10 mouse cellular contexts compared by ENCODE assay signal in the genomic region with DNA sequence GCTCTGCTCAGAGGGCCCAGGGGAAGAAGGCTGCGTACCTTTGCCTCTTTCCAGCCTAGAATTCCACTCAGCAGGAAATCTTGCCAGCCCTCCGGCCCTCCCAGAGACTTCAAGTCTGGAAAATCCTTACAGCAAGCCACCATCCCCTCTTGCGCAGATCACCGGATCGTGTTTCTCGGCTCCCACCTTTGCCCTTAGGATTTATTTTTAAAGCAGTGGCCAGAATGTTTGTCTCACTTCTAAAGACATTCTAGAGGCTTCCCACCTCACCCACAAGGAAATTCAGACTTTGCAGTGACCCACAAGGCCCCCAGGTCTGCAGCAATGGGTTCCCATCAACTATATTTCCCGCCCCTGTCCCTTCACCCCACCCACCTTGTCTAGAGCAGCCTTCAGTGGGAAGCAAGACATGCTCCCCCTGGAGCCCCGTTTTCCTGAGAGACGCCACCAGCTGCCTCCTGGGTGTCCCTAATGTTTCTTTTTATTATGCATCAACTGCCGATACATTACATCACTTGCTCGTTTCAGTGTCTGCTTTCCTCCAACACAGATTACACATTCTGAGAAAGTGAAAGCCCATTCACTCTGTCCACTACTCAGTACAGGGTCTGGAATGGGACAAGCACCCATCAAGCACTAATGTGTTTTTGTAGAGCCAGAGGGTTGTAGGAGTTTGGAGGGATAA.
DNase-seq lines count a peak whose midpoint lies in the region; ATAC-seq and TF ChIP-seq lines count a peak whose summit lies in the region.
"Had no signal": no experiment of that assay in that cellular context is flagged by ENCODE, and none has a peak within 500 bp of the region (broad histone marks: within the 10 kb centered on the region; RNA-seq: fewer than 3 reads in every experiment).

No protein-coding gene starts in this region.

- no peak overlapping the region; the same call in 1 of the 2 replicates for H3K4me3 ChIP-seq in kidney, embryonic 14.5 days (ENCODE audit: low read length)
- no peak overlapping the region for H3K4me3 ChIP-seq in embryonic facial prominence, embryonic 12.5 days
- H3K4me3 ChIP-seq in hindbrain, postnatal 0 days (ENCODE audit: low read length) = no peak overlapping the region
- no peak overlapping the region for H3K4me3 ChIP-seq in neural tube, embryonic 13.5 days

- TF ChIP-seq CTCF in hindbrain, postnatal 0 days (IDR thresholded peaks at IDR 0.05; ENCODE audit: low read depth) = no peak

- H3K36me3 ChIP-seq in kidney, embryonic 14.5 days (ENCODE audit: control insufficient read depth, insufficient read depth, low read length) = no peaks in the 10 kb centered on the region
- H3K36me3 ChIP-seq in embryonic facial prominence, embryonic 12.5 days = no peaks in the 10 kb centered on the region
- no peaks in the 10 kb centered on the region for H3K36me3 ChIP-seq in hindbrain, postnatal 0 days (ENCODE audit: insufficient read depth, low read length)
- H3K36me3 ChIP-seq in neural tube, embryonic 13.5 days = no peaks in the 10 kb centered on the region

- H3K9ac ChIP-seq in kidney, embryonic 14.5 days (ENCODE audit: low read depth, low read length) = peak overlapping the region; percentile 2; the same call in 1 of the 2 replicates
- H3K9ac ChIP-seq in embryonic facial prominence, embryonic 12.5 days = no peak overlapping the region
- H3K9ac ChIP-seq in hindbrain, postnatal 0 days (replicated peaks; ENCODE audit: low read length) = 0 out of 2 replicates have a peak overlapping the region, but pooled peaks have one; percentile 28
- 0 out of 2 replicates have a peak overlapping the region, but pooled peaks have one; percentile 17 for H3K9ac ChIP-seq in neural tube, embryonic 13.5 days

- no peaks in the 10 kb centered on the region for H3K27me3 ChIP-seq in kidney, embryonic 14.5 days (ENCODE audit: control insufficient read depth, insufficient read depth, low read length)
- no peaks in the 10 kb centered on the region for H3K27me3 ChIP-seq in embryonic facial prominence, embryonic 12.5 days
- no peaks in the 10 kb centered on the region for H3K27me3 ChIP-seq in hindbrain, postnatal 0 days (ENCODE audit: insufficient read depth, low read length)
- H3K27me3 ChIP-seq in neural tube, embryonic 13.5 days = no peaks in the 10 kb centered on the region
- H3K27me3 ChIP-seq: CH12.LX had no signal

- H3K4me2 ChIP-seq in kidney, embryonic 14.5 days (replicated peaks; ENCODE audit: low read depth, low read length) = peak overlapping the region; percentile 5; the same call in 1 of the 2 replicates
- peak overlapping the region; percentile 5; the same call in 1 of the 2 replicates for H3K4me2 ChIP-seq in embryonic facial prominence, embryonic 12.5 days (replicated peaks)
- H3K4me2 ChIP-seq in hindbrain, postnatal 0 days (ENCODE audit: low read depth, low read length) = peak overlapping the region; percentile 37
- H3K4me2 ChIP-seq in neural tube, embryonic 13.5 days = peak overlapping the region; percentile 32

- no peak for DNase-seq in kidney, adult 18-20 months
- no peak for DNase-seq in hindbrain, postnatal 0 days (ENCODE audit: low spot score)
- DNase-seq in cerebellum, adult 8-10 months = no peak
- no peak for DNase-seq in natural killer cell, adult 2 months (ENCODE audit: low spot score in 2 of 2)
- DNase-seq: cerebellum, adult 11-12 months had no signal

- H3K9me3 ChIP-seq in kidney, embryonic 14.5 days (ENCODE audit: control insufficient read depth, low read length) = no peaks in the 10 kb centered on the region
- no peaks in the 10 kb centered on the region for H3K9me3 ChIP-seq in embryonic facial prominence, embryonic 12.5 days
- H3K9me3 ChIP-seq in hindbrain, postnatal 0 days (ENCODE audit: low read length) = no peaks in the 10 kb centered on the region
- no peaks in the 10 kb centered on the region for H3K9me3 ChIP-seq in neural tube, embryonic 13.5 days

- no peak for ATAC-seq in kidney, embryonic 14.5 days (ENCODE audit: low FRiP score, low TSS enrichment)
- no peak for ATAC-seq in embryonic facial prominence, embryonic 12.5 days (ENCODE audit: insufficient number of reproducible peaks, insufficient read depth, low FRiP score, low TSS enrichment)
- no peak for ATAC-seq in hindbrain, postnatal 0 days
- 0 out of 2 replicates have a peak, but pooled peaks have one; percentile 43 for ATAC-seq in neural tube, embryonic 13.5 days (ENCODE audit: low read depth)
- ATAC-seq in CD4-positive, CD25-positive, alpha-beta regulatory T cell, adult 4 months = no peak

- 12% methylated on average over 11 of the region's 11 CpGs for WGBS in kidney, embryonic 14.5 days
- 9% methylated on average over 11 of the region's 11 CpGs for WGBS in embryonic facial prominence, embryonic 12.5 days
- WGBS in hindbrain, postnatal 0 days = 25% methylated on average over 11 of the region's 11 CpGs
- WGBS in neural tube, embryonic 13.5 days = 15% methylated on average over 11 of the region's 11 CpGs

- H3K4me1 ChIP-seq in kidney, embryonic 14.5 days (ENCODE audit: control insufficient read depth, insufficient read depth, low read length) = peaks cover 24% of the 10 kb centered on the region
- H3K4me1 ChIP-seq in embryonic facial prominence, embryonic 12.5 days = peaks cover 29% of the 10 kb centered on the region
- no peaks in the 10 kb centered on the region for H3K4me1 ChIP-seq in hindbrain, postnatal 0 days (ENCODE audit: insufficient read depth, low read length)
- peaks cover 23% of the 10 kb centered on the region for H3K4me1 ChIP-seq in neural tube, embryonic 13.5 days (replicated peaks)

- peak overlapping the region; percentile 85 for H3K27ac ChIP-seq in kidney, embryonic 14.5 days (ENCODE audit: low read depth, low read length)
- H3K27ac ChIP-seq in embryonic facial prominence, embryonic 12.5 days = peak overlapping the region; percentile 85
- H3K27ac ChIP-seq in hindbrain, postnatal 0 days = no peak overlapping the region
- H3K27ac ChIP-seq in neural tube, embryonic 13.5 days (replicated peaks) = no peak overlapping the region

Comparison
In these comparisons a context has a peak if more than half of its experiments do, and no peak if none do; other contexts are left out.
1. H3K27ac ChIP-seq: peak in kidney, embryonic 14.5 days (single experiment) and embryonic facial prominence, embryonic 12.5 days (single experiment); none in hindbrain, postnatal 0 days (single experiment) and neural tube, embryonic 13.5 days (single experiment).
2. Peak in every context shown above with its lines, with median percentiles within 50 percentile points of each other: H3K4me2 ChIP-seq.